Mouse (Mus musculus): ENCODE results near the gene Mettl24.
"Not testable (repeated sequence)": the region's sequence is repeated elsewhere in the genome, so short reads cannot be mapped to it uniquely, and the experiment has no call there.

Mettl24 gene

DNA sequence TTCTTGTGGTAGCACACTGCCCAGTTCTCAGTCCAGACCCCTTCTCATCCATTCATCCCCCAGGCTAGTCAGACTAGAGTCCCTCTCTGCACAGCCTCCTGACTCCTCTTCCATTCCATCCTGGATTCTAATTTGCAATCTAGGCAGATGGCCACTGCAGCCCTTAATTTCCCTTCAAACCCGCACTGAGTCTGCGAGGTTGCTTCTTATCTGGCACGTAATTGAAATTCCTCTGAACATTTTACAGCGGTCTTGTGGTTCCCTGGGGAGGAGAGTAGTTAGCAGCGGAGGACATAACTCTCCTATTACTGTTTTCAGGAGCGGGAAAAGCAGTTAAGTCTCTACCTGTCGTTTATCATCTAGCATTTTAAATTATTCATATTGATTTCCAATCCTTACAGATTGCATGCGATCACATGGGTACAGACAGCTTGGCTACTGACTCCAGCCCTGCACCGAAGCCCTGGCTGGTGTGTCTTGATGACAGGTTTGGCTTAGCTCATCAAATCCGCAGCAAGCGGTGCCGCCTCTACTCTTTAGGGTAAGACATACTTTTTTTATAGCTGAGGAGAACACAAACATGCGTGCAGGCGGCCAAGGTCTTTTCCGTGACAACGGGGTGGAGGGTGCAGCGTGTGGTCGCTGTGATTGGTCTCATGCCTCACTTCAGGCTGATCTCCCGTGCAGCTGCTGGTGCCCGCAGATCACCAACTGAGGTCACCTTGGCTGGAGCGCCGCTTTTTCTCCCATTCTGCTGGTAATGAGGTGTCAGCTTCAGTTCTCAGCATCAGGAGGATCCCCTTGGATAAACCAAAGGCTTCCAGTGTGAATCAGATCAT, 54.4 kb downstream of the Mettl24 start:
- in situ Hi-C loops (cut with MboI): no loop called here

DNA sequence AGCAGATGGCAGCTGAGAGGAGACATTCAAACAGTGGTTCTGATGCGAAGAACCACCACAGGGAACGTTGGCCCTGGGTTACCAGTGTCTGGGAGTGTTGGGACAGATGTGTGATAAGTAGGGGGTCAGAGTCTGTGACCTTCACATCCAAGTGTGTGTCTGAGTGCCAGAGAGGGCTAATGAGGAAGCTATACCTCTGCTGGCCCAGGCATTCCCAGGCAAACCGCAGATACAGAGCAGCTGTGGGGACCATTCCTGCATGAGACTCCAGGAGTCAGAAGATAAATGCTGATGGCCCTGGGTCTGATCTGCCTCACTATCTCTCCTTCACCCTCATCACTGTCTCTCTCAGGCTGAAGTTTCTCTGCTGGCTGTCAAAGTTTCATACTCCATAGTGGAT, 57.6 kb downstream of the Mettl24 start:
- in situ Hi-C loops (cut with MboI): no loop called here

DNA sequence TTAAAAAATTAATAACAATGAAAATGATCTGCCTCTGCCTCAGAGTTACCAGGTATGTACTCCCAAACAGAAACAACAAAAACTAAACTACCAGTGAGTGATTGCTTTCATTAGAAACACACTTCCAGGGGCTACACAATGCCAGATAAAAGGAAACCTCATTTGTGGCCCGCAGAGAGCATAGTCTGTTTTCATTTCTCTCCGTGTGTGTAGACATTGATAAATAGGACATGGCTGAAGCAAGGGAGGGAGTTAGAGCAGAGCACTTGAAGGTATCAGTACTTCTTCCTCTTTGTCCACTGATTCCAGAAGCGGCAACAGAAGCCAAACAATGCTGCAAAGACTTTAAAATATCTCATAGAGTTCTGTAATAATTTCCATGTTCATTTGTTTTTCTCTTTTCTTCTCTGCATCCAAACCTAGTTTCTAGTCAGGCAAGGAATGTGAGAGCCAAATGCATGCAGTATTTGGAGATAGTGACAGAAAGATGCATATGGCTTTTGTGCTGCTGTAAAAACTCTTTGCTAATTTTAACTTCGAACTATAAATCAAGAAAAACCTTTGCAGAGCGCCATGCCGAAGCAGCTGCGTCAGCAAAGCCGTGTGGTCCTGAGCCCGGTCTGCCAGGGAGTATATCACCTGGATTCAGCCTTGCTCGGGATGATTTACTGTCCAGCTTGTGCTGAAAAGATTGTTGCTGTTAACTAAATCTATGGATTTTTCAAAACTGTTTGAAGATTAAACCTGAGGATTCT, 67.4 kb downstream of the Mettl24 start:
- in situ Hi-C loops (cut with MboI): no loop called here

DNA sequence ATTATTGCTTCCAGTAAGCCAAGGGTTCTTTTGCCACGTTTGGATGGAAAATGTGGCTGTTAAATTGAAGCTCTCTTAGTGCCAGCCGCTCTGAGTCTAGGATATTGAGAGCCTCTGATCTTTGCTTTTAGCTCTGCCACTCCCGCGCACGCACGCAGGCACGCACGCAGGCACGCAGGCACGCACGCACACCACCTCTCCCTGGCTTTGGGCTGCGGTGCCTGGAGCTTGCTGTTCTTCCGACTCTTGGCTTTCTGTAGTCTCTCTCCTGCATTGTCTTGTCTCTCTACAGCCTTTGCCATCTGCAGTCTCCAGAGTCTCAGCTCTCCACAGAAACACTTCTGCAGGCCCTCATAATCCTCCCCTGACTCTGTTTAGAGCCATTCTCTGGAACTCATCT, 68.1 kb downstream of the Mettl24 start:
- in situ Hi-C loops (cut with MboI): no loop called here

DNA sequence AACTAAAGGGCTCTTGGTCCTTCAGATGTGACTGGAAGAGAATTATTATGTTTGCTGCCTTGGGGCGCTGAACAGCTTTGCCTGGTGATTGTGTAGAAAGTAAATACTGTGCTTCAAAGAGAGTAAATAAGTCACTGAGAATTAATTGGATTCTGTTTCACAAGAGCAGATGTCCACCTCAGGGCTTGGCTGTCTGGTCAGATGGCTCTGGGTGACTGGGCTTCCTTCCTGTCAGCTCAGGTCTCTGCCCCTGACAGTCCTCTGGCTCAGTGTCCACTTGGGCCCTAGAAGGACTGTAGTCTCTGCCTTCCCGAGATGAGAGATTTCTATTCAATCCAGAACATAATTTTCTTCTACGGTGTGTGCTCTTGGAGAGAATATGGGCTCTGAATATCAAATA, 70.0 kb downstream of the Mettl24 start:
- in situ Hi-C loops (cut with MboI): no loop called here

DNA sequence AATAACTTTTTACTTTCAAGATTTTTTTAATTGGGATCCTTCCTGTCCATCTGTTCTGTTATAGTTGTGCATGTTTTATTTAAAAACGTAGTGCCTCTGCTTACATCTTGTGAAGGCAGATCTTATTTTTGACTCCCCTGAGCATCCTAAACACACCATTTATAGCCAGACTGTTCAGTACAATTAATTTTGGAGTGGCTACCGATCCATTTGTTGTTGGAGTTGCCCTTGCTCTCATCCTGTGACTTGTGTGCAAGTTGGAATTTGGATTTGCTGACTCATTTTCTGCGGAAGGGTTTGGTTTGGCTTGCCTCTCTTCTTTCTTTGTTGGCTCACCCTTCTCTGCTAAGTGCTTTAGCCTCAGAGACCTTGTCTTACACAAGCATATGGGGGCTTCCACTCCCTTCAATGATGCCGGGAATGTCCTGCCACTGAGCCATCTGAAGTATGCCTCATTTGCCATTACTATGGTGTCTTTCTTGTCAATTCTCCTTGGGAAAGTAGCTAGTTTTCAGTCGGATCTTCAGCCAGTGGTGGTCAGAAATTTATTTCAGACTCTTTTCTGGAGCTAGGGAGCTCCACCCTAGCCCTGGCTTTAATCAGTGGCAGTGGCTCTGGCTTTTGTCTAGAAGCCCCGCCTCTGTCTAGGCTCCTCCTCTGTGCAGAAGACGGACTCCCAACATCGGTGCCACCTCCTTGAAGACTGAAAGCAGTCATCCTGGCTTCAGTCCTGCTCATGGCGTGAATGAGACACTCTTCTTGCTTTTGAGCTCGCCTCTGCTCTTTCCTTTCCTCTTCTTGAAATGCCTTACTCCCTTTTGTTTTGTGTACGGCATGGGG, 75.3 kb downstream of the Mettl24 start:
- in situ Hi-C loops (cut with MboI): no loop called here

DNA sequence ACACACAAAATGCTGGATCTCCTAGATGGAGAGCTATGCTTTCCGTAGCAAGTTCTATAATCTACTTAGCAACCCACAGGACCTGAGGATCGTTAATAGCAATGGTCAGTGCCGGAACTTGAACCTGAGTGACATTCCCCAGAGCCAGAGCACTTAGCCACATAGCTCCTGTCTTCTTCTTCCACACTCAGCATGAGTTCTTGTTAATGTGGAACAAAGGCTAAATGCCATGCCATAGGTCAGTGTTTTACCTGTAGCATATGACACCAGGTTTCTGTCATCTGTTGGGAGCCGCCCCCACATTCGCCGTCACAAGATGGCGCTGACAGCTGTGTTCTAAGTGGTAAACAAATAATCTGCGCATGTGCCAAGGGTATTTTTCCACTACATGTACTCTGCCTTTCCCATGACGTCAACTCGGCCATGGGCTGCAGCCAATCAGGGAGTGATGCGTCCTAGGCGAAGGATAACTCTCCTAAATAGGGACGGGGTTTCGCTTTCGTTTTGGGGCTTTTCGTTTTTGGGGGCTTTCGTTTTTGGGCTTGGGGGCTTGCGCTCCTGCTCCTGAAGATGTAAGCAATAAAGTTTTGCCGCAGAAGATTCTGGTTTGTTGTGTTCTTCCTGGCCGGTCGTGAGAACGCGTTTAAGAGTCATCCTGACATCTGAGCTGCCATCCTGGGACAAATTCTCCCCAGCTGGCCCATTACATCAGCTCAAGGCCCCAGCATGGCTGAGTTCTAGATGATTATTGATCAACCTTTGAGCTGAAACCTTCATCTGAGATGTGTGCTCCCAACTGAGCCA, 76.5 kb downstream of the Mettl24 start:
- in situ Hi-C loops (cut with MboI): not testable (repeated sequence)

DNA sequence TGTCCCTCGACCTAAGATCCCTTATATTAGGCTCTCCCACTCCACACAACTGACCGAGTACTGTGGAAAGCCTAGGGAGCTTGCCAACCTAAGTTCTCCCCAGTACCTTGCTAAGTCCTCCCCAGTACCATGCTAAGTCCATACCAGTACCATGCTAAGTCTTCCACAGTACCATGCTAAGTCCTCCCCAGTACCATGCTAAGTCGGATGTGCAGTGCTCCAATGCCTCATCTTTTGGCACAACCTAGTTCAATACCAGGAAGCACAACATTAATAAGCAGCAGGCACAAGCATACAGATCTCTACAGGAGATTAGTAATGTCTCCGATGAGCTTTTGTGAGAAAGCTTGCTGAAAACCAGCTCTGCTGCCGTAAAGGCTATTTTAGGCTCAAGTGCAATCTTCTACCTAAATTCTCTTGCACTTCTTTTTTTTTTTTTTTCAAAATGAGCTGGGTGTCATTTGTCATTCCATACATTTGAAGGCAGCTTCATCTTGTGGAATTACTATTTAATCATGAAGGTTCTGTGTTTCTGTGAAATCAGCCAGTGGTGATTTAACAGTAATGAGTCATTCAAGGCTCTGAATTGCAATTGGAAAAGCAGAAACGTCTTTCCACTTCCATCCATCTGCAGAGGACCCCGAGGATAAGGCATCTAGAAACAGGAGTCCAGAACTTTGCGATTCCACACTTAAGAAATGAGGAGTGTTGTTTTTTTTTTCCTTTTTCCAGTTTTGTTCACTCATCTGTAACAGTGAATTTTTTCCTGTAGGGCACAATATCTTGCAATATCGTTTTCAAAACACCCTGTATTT, 77.3 kb downstream of the Mettl24 start:
- in situ Hi-C loops (cut with MboI): no loop called here

DNA sequence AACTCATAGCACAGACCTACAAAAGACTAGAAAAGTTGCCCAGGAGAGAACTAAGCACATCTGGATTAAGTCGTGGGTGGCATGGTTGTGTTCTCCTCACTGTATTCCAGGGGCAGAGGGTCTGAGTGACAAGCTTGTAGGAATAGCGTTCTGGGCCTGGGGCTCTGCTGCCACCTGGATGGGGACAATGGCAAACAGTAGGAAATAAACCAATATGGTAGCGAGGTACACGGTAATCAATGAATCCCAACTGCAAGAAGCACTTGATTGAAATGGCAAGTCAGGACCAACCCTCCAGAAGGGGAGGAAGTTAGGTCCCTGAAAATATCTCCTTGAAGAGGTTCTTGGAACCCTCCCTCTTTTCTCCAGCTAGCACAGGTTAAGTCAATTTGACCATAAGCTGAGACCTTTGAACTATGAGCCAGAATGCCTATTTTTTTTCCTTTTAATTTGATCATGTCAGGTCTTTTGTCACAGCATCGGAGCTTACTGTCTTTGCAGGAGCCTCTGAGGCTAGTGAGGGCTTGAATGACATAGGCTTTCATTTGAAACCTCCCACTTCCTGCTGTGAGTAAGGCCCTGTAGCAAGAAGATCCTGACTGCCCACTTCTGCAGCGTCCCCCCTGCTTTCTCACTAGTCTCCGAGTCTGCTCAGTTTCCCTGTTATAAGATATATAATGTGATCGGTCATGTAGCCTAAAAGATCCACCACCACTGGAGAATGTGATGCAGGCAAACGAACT, 78.1 kb downstream of the Mettl24 start:
- in situ Hi-C loops (cut with MboI): no loop called here

DNA sequence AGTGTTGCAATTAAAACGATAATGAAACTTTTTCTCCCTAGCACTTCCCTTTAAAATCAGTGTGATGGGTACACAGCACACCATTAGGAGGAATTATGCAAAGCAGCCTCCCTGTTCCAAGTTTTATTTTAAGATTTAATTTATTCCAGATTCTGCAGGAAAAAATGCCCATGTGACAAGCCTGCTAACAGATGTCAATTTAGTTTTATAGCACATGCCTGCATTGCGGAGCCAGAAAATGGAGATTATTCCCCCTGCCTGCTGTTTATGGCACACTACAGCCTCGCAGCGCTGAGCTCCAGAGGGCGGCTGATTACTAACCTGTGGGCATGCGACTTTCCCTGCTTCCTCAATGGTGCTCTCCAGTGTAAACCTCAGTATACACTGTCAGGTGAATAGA, 79.5 kb downstream of the Mettl24 start:
- in situ Hi-C loops (cut with MboI): no loop called here

DNA sequence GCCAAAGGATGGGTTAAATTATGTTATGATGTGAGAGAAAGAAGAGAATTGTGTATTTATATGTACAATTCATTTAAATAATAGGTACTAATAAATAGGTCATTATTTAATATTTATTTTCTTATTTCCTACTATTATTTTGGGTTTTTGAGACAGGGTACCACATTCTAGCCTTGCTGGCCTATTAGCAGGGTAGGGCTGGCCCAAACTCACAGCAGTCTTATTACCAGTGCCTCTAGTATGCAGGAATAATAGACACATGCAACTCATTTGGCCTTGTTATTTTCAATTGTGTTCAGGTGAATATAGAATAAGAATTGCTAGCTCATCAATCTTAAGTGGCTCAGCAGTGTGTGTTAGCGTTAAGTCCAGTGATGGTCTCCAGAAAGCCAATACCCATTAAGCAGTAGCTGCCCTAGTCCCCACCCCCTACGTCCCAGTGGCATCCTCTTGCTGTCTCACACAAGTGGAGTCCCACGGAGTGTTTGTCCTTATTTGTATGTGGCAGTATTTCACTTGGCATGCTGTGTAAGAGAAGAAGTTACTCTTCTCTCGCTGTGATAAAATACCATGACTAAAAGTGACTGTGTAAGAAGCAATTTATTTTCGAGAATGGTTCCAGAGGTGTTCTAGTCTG, 80.1 kb downstream of the Mettl24 start:
- in situ Hi-C loops (cut with MboI): no loop called here

DNA sequence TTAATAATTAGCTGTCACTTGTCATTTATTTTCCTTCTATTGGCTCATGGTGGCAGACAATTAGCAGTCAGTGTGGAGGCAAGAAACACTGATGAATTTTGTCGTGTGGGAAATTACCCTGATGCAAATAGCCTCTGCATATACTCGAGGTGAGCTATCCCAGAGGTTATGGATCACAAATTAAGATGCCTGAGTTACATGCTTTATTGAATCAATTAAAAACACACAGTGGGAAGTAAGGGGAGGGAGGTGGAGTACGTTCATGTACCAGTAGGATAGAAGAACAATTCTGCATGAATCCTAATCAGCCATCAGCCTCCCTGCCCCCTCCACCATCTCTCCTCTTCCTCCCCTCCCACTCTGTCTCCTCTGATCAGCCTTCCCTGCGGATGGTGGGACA, 89.2 kb downstream of the Mettl24 start:
- in situ Hi-C loops (cut with MboI): no loop called here

DNA sequence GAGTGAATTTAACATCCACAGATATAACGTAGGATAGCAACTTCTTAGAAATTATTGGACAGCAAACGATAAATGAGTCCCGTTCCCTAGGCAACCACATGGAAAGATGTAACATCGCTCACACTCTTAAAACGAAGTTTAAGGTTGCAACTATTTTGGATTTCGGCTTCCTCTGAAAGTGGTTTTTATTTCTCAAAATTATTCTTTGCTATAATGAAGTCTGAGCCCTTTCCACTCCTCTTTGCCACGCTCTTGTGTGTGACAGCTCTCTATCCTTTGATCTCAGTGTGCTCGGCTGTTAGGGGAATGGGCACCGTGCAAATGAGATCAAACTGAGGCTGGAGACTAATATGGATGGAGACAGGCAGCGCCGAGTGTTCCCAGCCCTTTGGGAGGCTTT, 92.1 kb downstream of the Mettl24 start:
- in situ Hi-C loops (cut with MboI): no loop called here

DNA sequence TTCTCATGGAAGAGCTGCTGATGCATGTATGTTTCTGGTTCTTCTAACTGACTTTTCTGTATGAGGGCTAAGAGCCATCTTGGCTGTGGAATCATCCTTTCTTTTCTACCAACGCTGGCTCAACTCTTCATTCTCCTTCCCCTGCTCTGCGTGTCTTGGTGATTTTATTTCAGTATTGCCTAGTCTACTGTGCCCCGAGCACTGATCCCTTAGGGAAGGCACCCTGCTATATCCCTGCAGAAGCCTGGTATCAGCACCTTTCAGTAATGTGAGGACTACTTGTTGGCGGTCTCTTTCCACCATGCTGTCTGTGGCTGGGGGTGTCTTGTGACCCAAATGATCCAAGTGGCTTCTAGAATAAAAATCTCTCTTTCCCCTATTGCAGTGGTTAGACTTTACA, 92.6 kb downstream of the Mettl24 start:
- in situ Hi-C loops (cut with MboI): no loop called here

DNA sequence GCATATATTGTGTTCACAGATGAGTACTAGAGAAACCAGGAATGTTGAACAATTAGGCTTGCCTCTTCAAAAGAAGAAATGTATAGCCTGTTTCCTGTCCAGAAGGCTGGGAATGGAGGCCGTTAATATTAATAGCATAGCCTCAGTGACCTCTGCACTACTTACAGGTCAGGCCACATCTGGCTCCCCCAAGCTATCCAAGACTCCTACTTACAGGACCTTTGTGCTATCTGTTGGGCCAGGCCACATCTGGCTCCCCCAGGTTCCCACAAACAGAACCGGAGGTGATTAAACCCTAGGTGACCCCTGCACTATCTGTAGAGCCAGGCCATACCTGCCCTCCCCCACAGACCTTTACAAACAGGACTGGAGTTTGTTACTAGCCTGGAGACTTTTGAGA, 94.1 kb downstream of the Mettl24 start:
- in situ Hi-C loops (cut with MboI): no loop called here

DNA sequence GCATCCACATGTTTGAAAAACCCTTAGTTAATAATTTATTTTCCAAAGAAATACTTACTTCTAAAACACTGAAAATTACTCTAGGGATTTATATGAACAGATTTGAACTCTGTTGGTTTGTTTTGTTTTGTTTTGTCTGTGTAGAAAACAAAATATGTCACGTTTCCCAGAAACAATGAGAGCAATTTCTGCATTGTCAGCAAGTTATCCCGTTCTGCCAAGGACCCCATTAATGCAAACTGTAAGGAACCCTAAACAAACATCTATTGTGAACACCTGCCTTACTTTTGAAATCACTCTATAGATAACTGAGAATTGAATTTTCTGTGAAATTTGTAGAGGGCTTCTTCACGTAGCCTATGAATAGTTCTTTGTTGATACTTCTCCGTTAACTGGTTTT, 95.4 kb downstream of the Mettl24 start:
- in situ Hi-C loops (cut with MboI): no loop called here

DNA sequence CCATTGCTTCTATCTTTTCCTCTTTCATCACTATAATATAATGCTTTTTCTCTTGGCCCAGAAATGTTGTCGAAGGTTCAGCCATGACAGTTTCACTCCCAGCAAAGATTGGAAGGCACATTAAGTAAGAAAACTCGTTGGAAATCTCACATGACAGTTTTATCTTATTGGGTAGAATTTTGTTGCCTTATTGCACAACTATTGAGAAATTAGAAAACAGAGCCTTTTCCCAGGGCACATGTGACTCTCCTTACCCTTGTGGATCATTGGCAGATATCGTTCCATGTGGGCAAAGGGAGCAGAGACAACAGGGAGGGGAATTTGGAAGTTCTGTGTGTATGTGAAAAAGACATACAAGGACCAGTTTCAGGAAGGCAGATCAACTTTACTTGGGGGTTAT, 107.3 kb downstream of the Mettl24 start:
- in situ Hi-C loops (cut with MboI): no loop called here

DNA sequence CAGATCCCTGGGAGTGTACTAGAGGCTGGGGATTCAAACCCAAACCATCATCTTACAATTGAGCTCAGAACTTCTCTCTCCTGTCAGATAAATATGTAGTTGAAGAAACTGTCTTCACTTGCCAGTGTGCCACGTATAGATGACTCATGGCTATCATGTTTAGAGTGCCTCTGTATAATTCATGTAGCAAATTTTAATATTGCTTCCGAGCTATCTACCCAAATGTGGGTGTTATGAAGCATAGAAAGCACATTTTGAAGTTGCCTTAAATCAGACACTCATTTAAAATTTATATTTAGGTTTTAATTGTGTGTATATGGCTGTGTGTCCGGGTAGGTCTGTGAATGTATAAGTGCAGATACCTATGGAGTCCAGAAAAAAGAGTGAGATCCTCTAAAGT, 109.0 kb downstream of the Mettl24 start:
- in situ Hi-C loops (cut with MboI): no loop called here

DNA sequence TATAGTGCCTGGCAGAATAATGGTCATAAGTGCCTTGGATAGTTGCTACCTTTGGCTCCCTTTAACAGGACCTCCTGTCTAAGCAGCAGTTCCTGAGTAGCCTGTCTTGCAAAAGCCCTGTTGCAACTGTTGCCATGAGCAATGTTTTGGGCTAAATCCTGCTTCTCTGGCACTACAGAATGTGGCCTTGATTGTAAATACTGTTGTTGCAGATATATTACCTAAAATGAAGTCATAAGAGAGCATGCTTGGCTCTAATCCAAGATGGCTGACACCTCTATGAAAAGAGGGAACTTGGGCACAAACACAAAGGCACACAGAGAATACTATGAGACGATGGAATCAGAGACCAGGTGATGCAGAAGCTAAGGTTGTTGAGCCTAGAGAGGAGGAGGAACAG, 122.1 kb downstream of the Mettl24 start:
- in situ Hi-C loops (cut with MboI): no loop called here

DNA sequence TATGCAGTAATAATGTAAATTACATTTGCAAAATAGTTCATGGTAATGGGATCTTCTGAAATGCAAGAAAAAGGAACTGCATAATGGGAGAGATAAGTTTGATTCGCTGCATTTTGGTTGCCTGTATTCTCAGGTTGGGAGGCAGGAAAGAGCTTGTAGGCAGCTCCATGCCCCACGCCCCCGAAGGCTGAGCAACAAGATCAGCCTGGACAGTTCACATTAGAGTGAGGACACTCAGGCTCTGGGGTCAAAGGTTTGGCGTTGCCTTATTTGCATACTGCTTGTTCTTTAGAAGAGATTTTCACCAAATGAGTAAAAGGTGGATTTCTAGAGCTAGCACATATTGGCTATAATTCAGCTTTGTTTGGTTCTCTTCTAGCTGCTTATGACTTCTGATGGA, 123.1 kb downstream of the Mettl24 start:
- in situ Hi-C loops (cut with MboI): no loop called here

Data from mature B cell (primary cell).